Mouse (Mus musculus) heart, postnatal 4 days (tissue): ENCODE results near the gene Treml4. TPM values are rescaled to one million over a fixed set of nuclear protein-coding genes. Genes with fewer than 3 reads are reported as not detected.

ENCODE experiments used
- total RNA-seq, 2 experiments: library from RNA; stranded (reverse); gene quantifications; 2 replicates each; pipeline ENCODE4 v1.2.3; 2021

Treml4 gene
- total RNA-seq, 2 experiments from 2014 or later, result 0.41 to 0.45 TPM

Other genes with a start within 250 kb of the Treml4 start
- not detected for gene 1700122O11Rik, start 226.0 kb upstream of the Treml4 start, total RNA-seq
- gene 1700067P10Rik, start 175.0 kb upstream of the Treml4 start, total RNA-seq, result not detected
- not detected for gene 9830107B12Rik, start 118.0 kb upstream of the Treml4 start, total RNA-seq
- gene A530064D06Rik, start 97.0 kb upstream of the Treml4 start, total RNA-seq, result not detected
- gene Trem1, start 31.5 kb upstream of the Treml4 start, total RNA-seq, result under 1 TPM in 1 of 2 experiments, not detected in 1; 0.09 TPM
- gene Trem3, start 16.5 kb upstream of the Treml4 start, total RNA-seq, result under 1 TPM in 1 of 2 experiments, not detected in 1; 0.29 TPM
- gene Treml2, start 35.2 kb downstream of the Treml4 start, total RNA-seq, result under 1 TPM; 0.19 to 0.25 TPM
- gene B430306N03Rik, start 51.8 kb downstream of the Treml4 start, total RNA-seq, result under 1 TPM; 0.10 to 0.25 TPM
- 1 to 10 TPM; 1.4 to 2.1 TPM for gene Trem2, start 82.1 kb downstream of the Treml4 start, total RNA-seq
- under 1 TPM; 0.20 to 0.31 TPM for gene Treml1, start 95.6 kb downstream of the Treml4 start, total RNA-seq
- 10 to 100 TPM; 29.0 to 33.2 TPM for gene Nfya, start 145.6 kb downstream of the Treml4 start, total RNA-seq
- gene Oard1, start 145.7 kb downstream of the Treml4 start, total RNA-seq, result 10 to 100 TPM; 14.5 to 14.6 TPM
- gene Apobec2, start 168.6 kb downstream of the Treml4 start, total RNA-seq, result 100 to 1,000 TPM; 207 to 216 TPM
- under 1 TPM; 0.36 to 0.47 TPM for gene Tspo2, start 187.2 kb downstream of the Treml4 start, total RNA-seq
- under 1 TPM; 0.14 to 0.21 TPM for gene Unc5cl, start 190.6 kb downstream of the Treml4 start, total RNA-seq